Mouse (Mus musculus): ENCODE results near the gene Olfr678.
"Not testable (repeated sequence)": the region's sequence is repeated elsewhere in the genome, so short reads cannot be mapped to it uniquely, and the experiment has no call there.

Gene Olfr678

DNA sequence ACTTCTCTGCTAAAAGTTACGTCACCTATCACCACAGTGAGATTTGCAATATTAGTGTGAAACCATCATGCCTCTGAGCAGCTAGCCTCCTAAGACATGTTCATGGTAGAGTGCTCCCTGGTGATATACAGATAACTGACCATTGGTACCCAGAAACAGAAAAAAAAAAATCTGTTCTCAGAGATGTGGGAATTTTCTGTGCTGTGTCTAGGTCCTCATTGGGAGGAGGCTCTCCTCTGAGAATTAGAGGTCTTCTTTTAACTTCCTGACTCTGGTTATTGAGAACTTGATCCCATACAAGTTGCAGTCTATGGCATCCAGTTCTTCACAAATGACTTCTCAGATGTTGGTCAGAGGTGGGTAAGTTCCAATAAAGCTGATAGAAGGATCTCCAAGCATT, at the start of gene Olfr678:
TSS of gene Olfr678 (plus strand) at position 301 of the 400 bp plus-strand sequence.
- DNase-seq: no peak

GRCm38 (mm10) chr7:105022530-105022929, 41.7 kb upstream of the Olfr678 start:
- DNase-seq: no peak

DNA sequence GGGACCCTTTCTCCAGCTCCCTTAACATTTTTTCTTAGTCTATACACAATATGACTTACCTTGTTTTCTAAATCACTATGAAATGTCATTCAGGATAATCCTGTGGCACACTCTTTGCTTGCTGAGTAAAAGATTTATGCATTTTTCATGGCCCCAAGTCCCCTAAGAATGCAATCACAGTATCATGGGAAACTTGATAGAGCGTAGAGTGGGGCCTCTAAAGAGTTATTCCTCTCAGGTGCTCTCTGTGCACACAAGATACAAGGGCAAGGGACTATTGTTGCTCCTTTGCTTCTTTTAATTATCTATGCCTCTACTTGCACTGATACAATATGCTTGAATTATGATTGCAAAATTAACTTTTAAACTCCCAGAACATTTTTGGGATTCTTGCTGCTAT, 35.9 kb upstream of the Olfr678 start, which contains the start of gene Olfr675:
TSS of gene Olfr675 (minus strand) at position 101 of the 400 bp plus-strand sequence.
- no peak for DNase-seq

GRCm38 (mm10) chr7:105032398-105032797, 31.9 kb upstream of the Olfr678 start, which contains the start of gene Olfr676:
TSS of gene Olfr676 (plus strand) at chr7:105032698.
- DNase-seq: no peak

- DNase-seq: not testable (repeated sequence)
Measured at GRCm38 (mm10) chr7:105033836-105034235, 30.4 kb upstream of the Olfr678 start.

- no peak for DNase-seq
Measured at GRCm38 (mm10) chr7:105058951-105059350, 5.3 kb upstream of the Olfr678 start.

DNA sequence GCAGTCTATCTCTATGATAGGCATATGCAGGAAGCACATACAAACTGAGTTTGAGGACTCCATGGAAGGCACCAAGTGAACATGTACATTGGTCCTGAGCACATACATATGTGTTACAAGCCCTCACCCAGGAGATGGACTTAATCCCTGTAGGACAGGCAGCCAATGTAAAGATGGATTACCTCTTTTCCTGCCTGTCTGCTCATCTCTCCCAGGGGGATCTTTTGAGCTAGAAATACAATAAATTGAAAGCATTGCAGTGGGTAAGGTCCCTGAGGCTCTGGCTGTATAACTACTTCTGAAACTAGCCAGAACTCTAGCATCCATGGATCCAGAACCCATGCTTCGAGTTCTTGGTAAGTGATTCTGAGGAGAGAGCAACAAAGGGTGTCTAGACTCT, 16.6 kb downstream of the Olfr678 start, which contains the start of gene Olfr679:
TSS of gene Olfr679 (plus strand) at position 301 of the 400 bp plus-strand sequence.
- DNase-seq: no peak

GRCm38 (mm10) chr7:105092717-105093116, 28.4 kb downstream of the Olfr678 start, which contains the start of gene Olfr680-ps1:
TSS of gene Olfr680-ps1 (minus strand) at chr7:105092817.
- not testable (repeated sequence) for DNase-seq

DNA sequence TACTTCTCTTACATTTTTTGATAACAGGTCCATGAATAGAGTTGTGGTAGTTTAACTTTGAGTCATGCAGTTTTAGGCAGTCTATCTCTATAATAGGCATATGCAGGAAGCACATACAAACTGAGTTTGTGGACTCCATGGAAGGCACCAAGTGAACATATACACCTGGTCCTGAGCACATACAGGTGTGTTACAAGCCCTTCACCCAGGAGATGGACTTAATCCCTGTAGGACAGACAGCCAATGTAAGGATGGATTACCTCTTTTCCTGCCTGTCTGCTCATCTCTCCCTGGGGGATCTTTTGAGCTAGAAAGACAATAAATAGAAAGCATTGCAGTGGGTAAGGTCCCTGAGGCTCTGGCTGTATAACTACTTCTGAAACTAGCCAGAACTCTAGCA, 52.3 kb downstream of the Olfr678 start, which contains the start of gene Olfr681:
TSS of gene Olfr681 (plus strand) at position 301 of the 400 bp plus-strand sequence.
- no peak for DNase-seq
